19 mouse cellular contexts compared by ENCODE assay signal in genomic region chr4:56991951-56992350, GRCm38 (mm10). TPM values are rescaled to one million over a fixed set of nuclear protein-coding genes. Genes with fewer than 3 reads are reported as not detected.
"Had no signal": no experiment of that assay in that cellular context is flagged by ENCODE, and none has a peak within 500 bp of the region (broad histone marks: within the 10 kb centered on the region; RNA-seq: fewer than 3 reads in every experiment).

No protein-coding gene starts in this region.

- H3K4me2 ChIP-seq: liver, embryonic 12.5 days; lung, embryonic 15.5 days; midbrain, embryonic 13.5 days; midbrain, embryonic 15.5 days; neural tube, embryonic 12.5 days; stomach, embryonic 15.5 days had no signal

- DNase-seq: right cerebral cortex, postnatal 14 days; thymus, adult 2 months; thymus, postnatal 25 days; thymus, postnatal 4 days had no signal

- H3K36me3 ChIP-seq: liver, embryonic 12.5 days; lung, embryonic 15.5 days; midbrain, embryonic 13.5 days; midbrain, embryonic 15.5 days; neural tube, embryonic 12.5 days; stomach, embryonic 15.5 days had no signal

- H3K9me3 ChIP-seq: liver, embryonic 12.5 days; midbrain, embryonic 13.5 days; midbrain, embryonic 15.5 days; neural tube, embryonic 12.5 days; stomach, embryonic 15.5 days had no signal

- H3K27me3 ChIP-seq: midbrain, embryonic 15.5 days had no signal

- H3K4me3 ChIP-seq: liver, embryonic 12.5 days; lung, embryonic 15.5 days; megakaryocyte, embryonic 14.5 days; midbrain, embryonic 13.5 days; midbrain, embryonic 15.5 days; neural tube, embryonic 12.5 days; stomach, embryonic 15.5 days had no signal

- ATAC-seq: liver, embryonic 12.5 days; midbrain, embryonic 13.5 days; midbrain, embryonic 15.5 days had no signal

- H3K9ac ChIP-seq: liver, embryonic 12.5 days; liver, embryonic 14.5 days; lung, embryonic 15.5 days; midbrain, embryonic 13.5 days; midbrain, embryonic 15.5 days; neural tube, embryonic 12.5 days; stomach, embryonic 15.5 days had no signal

- H3K27ac ChIP-seq: liver, embryonic 12.5 days; liver, embryonic 14.5 days; lung, embryonic 15.5 days; macrophage; midbrain, embryonic 13.5 days; midbrain, embryonic 15.5 days; neural tube, embryonic 12.5 days; stomach, embryonic 15.5 days; stomach, postnatal 0 days had no signal

- H3K4me1 ChIP-seq: liver, embryonic 12.5 days; neural tube, embryonic 12.5 days had no signal

RNA-seq across cellular contexts. Expression of gene Frrs1l, which starts 1.8 kb away (rescaled TPM):
- total RNA-seq: liver, adult 2 months; megakaryocyte progenitor cell, adult 5-6 weeks; monocyte, adult 5-6 weeks; neutrophil, adult 5-6 weeks had no signal
- polyA plus RNA-seq: liver, adult 2 months; macrophage; spleen, adult 2 months; thymus, adult 2 months had no signal
